13 mouse cellular contexts compared by ENCODE assay signal in genomic region chr7:121534386-121534785, GRCm38 (mm10).
DNase-seq lines count a peak whose midpoint lies in the region.
"Had no signal": no experiment of that assay in that cellular context is flagged by ENCODE, and none has a peak within 500 bp of the region (broad histone marks: within the 10 kb centered on the region; RNA-seq: fewer than 3 reads in every experiment).

No protein-coding gene starts in this region.

- DNase-seq in left cerebral cortex, adult 18-20 months (ENCODE audit: low spot score in 2 of 2): peak; percentile 24 to 42
- no peak for DNase-seq in left cerebral cortex, adult 11 months (ENCODE audit: low spot score)
- peak; percentile 17 for DNase-seq in cerebellum, adult 9-11 months
- peak; percentile 13 to 28 for DNase-seq in layer of hippocampus, postnatal 10 days (ENCODE audit: low spot score in 2 of 2)
- DNase-seq in right cerebral cortex, postnatal 4 days: peak; percentile 19
- no peak for DNase-seq in lung, postnatal 4 days
- no peak for DNase-seq in lung, adult 18-20 months
- no peak for DNase-seq in kidney, adult 8-10 months
- DNase-seq: B cell, adult 2 months; heart, adult 2 months; heart, postnatal 4 days; kidney, postnatal 4 days; thymus, postnatal 25 days had no signal

Comparison
In these comparisons a context has a peak if more than half of its experiments do, and no peak if none do; other contexts are left out.
1. DNase-seq: peak in left cerebral cortex, adult 18-20 months (2 of 2), cerebellum, adult 9-11 months (single experiment), layer of hippocampus, postnatal 10 days (2 of 2) and right cerebral cortex, postnatal 4 days (single experiment); none in left cerebral cortex, adult 11 months (single experiment), lung, postnatal 4 days (0 of 2), lung, adult 18-20 months (0 of 2) and kidney, adult 8-10 months (0 of 2).